Mouse (Mus musculus) liver, embryonic 14.5 days (tissue): ENCODE results near the gene Plekha7. TPM values are rescaled to one million over a fixed set of nuclear protein-coding genes. Genes with fewer than 3 reads are reported as not detected.
"Not testable (repeated sequence)": the region's sequence is repeated elsewhere in the genome, so short reads cannot be mapped to it uniquely, and the experiment has no call there.

Experiments used
- ATAC-seq: fragments of 200-750 bp; cut with Nextera tagmentation; 2 replicates; pipeline ENCODE4 v1.8.0; 2017; ENCODE audit warnings: moderate number of reproducible peaks, mild to moderate bottlenecking, moderate library complexity; ENCODE audit not compliant: insufficient read depth
- DNase-seq, 3 experiments: peaks; one replicate each; pipeline ENCODE4 v3.0.0-alpha.2; 2012 to 2013; ENCODE audit warnings: low read depth in 3 of 3, low spot score in 3 of 3
- H3K27ac ChIP-seq: fragments of 300-500 bp; sonication (generic); 2 replicates; pipeline ENCODE4 v1.5.1; 2014; ENCODE audit warnings: moderate library complexity, mild to moderate bottlenecking, control low read depth, inconsistent platforms
- H3K27me3 ChIP-seq: fragments of 300-500 bp; sonication (generic); 2 replicates; pipeline ENCODE4 v1.6.1; 2014; ENCODE audit warnings: mild to moderate bottlenecking, low read length, moderate library complexity; ENCODE audit not compliant: control insufficient read depth, insufficient read depth
- H3K36me3 ChIP-seq: fragments of 300-500 bp; sonication (generic); replicated peaks from 2 replicates; pipeline ENCODE4 v1.6.1; 2014; ENCODE audit warnings: low read depth; ENCODE audit not compliant: control insufficient read depth, insufficient read depth
- H3K4me1 ChIP-seq, 2 experiments: fragments of 200-500 bp in 1 of 2; fragments of 300-500 bp in 1 of 2; sonication (generic) in 1 of 2; replicated peaks; 2 replicates each; pipeline ENCODE4 v1.6.1; 2012 to 2014; ENCODE audit warnings: antibody characterized with exemption in 1 of 2, inconsistent platforms in 1 of 2, low read length in 1 of 2; ENCODE audit not compliant: control insufficient read depth in 2 of 2, insufficient read depth in 2 of 2
- H3K4me2 ChIP-seq: fragments of 300-500 bp; sonication (generic); 2 replicates; pipeline ENCODE4 v1.6.1; 2014; ENCODE audit warnings: low read depth, mild to moderate bottlenecking, control low read depth, moderate library complexity
- H3K4me3 ChIP-seq, 2 experiments: fragments of 200-500 bp in 1 of 2; fragments of 300-500 bp in 1 of 2; sonication (generic) in 1 of 2; 2 replicates each; pipeline ENCODE4 v1.5.1; 2012 to 2014; ENCODE audit warnings: low read depth in 2 of 2, low read length in 2 of 2, mild to moderate bottlenecking in 2 of 2, control low read depth in 1 of 2, inconsistent platforms in 1 of 2, moderate library complexity in 1 of 2; ENCODE audit not compliant: insufficient read depth in 1 of 2
- H3K9ac ChIP-seq: fragments of 300-500 bp; sonication (generic); replicated peaks from 2 replicates; pipeline ENCODE4 v1.6.1; 2014; ENCODE audit warnings: mild to moderate bottlenecking, control low read depth, moderate library complexity
- H3K9me3 ChIP-seq: fragments of 300-500 bp; sonication (generic); 2 replicates; pipeline ENCODE4 v1.6.1; 2016; ENCODE audit warnings: low read length, mixed read lengths; ENCODE audit not compliant: control insufficient read depth
- CTCF ChIP-seq: IDR thresholded peaks from 2 replicates; pipeline ENCODE4 v1.5.1; 2016; ENCODE audit warnings: antibody characterized with exemption, low read depth, control low read depth
- EP300 ChIP-seq: IDR thresholded peaks from 2 replicates; pipeline ENCODE4 v1.6.1; 2016; ENCODE audit warnings: antibody characterized with exemption, low read depth
- WGBS: fragments of 180-500 bp; shearing (Covaris S2); extraction: QIAGEN DNeasy Blood & Tissue Kit; methylation state at CpG from one replicate; pipeline ENCODE4 v1.1.7; 2014; ENCODE audit not compliant: insufficient replicate concordance; 5-methylcytosine and 5-hydroxymethylcytosine counted together
- polyA plus RNA-seq, 2 experiments: library from polyadenylated mRNA; depleted of rRNA in 1 of 2; stranded (reverse) in 1 of 2; unstranded in 1 of 2; fragments of >200 nt; fragmentation: Nextera tagmentation in 1 of 2; extraction: Ambion mirVana in 1 of 2; gene quantifications; 2 replicates each; pipeline versions ENCODE4 v1.2.1 to v1.2.3; 2012 to 2014

Plekha7 gene
- polyA plus RNA-seq, 2 experiments: 1.5 to 2.1 TPM

GRCm38 (mm10) chr7:116092710-116093465 lies 215.3 kb downstream of the Plekha7 start:
- DNase-seq: peak; percentile 91 to 95 (median 94)
- Histone ChIP-seq H3K9me3 (no peaks in the 10 kb centered on the region), H3K4me1 (peaks cover 18 to 24% of the 10 kb centered on the region in 2 experiments), H3K4me2 (peak overlapping the region; percentile 89), H3K4me3 (peak overlapping the region; percentile 90 to 99), H3K27ac (peak overlapping the region; percentile 62), H3K27me3 (no peaks in the 10 kb centered on the region; the same call in 1 of the 2 replicates), H3K9ac (peak overlapping the region; percentile 94), H3K36me3 (no peaks in the 10 kb centered on the region)
- TF ChIP-seq CTCF (peak; percentile 73), EP300 (0 out of 2 replicates have a peak, but pooled peaks have one; percentile 12)
- ATAC-seq: peak; percentile 99
- WGBS: under 1% methylated on average over 38 of the region's 38 CpGs

GRCm38 (mm10) chr7:116084366-116084765 lies 223.8 kb downstream of the Plekha7 start, which contains the start of gene Gm4353:
Gene Gm4353 (minus strand): TSS chr7:116084635.
- not testable (repeated sequence) for H3K4me2 ChIP-seq

More at GRCm38 (mm10) chr7:116084366-116084765, 223.8 kb downstream of the Plekha7 start, which contains the start of gene Gm4353:
- not testable (repeated sequence) for H3K27ac ChIP-seq, DNase-seq, H3K4me3 ChIP-seq, ATAC-seq, H3K27me3 ChIP-seq, H3K4me1 ChIP-seq, H3K9ac ChIP-seq, H3K36me3 ChIP-seq, H3K9me3 ChIP-seq
- WGBS: 80% methylated on average over 11 of the region's 11 CpGs

Other genes with a start within 250 kb of the Plekha7 start
- 0.57 and 0.62 TPM in 2 replicates for gene Gm4353, start 223.7 kb downstream of the Plekha7 start, polyA plus RNA-seq (2012; rRNA removed)
- 0.38 and 0.51 TPM in 2 replicates for gene Gm4353, start 223.7 kb downstream of the Plekha7 start, polyA plus RNA-seq (2014; fragmentation: Nextera tagmentation; extraction: Ambion mirVana)
- 336 and 671 TPM in 2 replicates for gene Rps13, start 25.8 kb upstream of the Plekha7 start, polyA plus RNA-seq (2012; rRNA removed)
- 554 and 561 TPM in 2 replicates for gene Rps13, start 25.8 kb upstream of the Plekha7 start, polyA plus RNA-seq (2014; fragmentation: Nextera tagmentation; extraction: Ambion mirVana)
- 2.0 and 2.5 TPM in 2 replicates for gene Pik3c2a, start 135.1 kb upstream of the Plekha7 start, polyA plus RNA-seq (2012; rRNA removed)
- gene Pik3c2a, start 135.1 kb upstream of the Plekha7 start, polyA plus RNA-seq (2014; fragmentation: Nextera tagmentation; extraction: Ambion mirVana): 2.9 and 3.0 TPM in 2 replicates
- gene Nucb2, start 196.0 kb upstream of the Plekha7 start, polyA plus RNA-seq (2012; rRNA removed): 0.87 and 2.2 TPM in 2 replicates
- 2.9 and 3.1 TPM in 2 replicates for gene Nucb2, start 196.0 kb upstream of the Plekha7 start, polyA plus RNA-seq (2014; fragmentation: Nextera tagmentation; extraction: Ambion mirVana)